Mouse (Mus musculus): ENCODE data around the gene Tcf25.
"Not testable (repeated sequence)": the region's sequence is repeated elsewhere in the genome, so short reads cannot be mapped to it uniquely, and the experiment has no call there.

The Tcf25 gene

GRCm38 (mm10) chr8:123411246-123411645 lies 37.7 kb downstream of the Tcf25 start, which contains the start of gene Tubb3:
TSS of gene Tubb3 (plus strand) at chr8:123411424.
- peak; percentile 90 for DNase-seq (ENCODE audit: low spot score)

GRCm38 (mm10) chr8:123411781-123412327 lies 38.3 kb downstream of the Tcf25 start:
- no peak for DNase-seq (ENCODE audit: low spot score)

- DNase-seq (ENCODE audit: low spot score), result peak; percentile 82
Measured at GRCm38 (mm10) chr8:123412560-123413170, 39.1 kb downstream of the Tcf25 start.

- DNase-seq (ENCODE audit: low spot score), result peak; percentile 56
Measured at GRCm38 (mm10) chr8:123414255-123414654, 40.7 kb downstream of the Tcf25 start.

- DNase-seq (ENCODE audit: low spot score), result not testable (repeated sequence)
Measured at GRCm38 (mm10) chr8:123414997-123415696, 41.6 kb downstream of the Tcf25 start.

- peak; percentile 55 for DNase-seq (ENCODE audit: low spot score)
Measured at GRCm38 (mm10) chr8:123415967-123416943, 42.7 kb downstream of the Tcf25 start.

- no peak for DNase-seq (ENCODE audit: low spot score)
Measured at GRCm38 (mm10) chr8:123416944-123417555, 43.5 kb downstream of the Tcf25 start.

GRCm38 (mm10) chr8:123419711-123420110 lies 46.2 kb downstream of the Tcf25 start:
- no peak for DNase-seq (ENCODE audit: low spot score)

GRCm38 (mm10) chr8:123420525-123421281 lies 47.1 kb downstream of the Tcf25 start:
- no peak for DNase-seq (ENCODE audit: low spot score)

GRCm38 (mm10) chr8:123421325-123421724 lies 47.8 kb downstream of the Tcf25 start:
- DNase-seq (ENCODE audit: low spot score), result no peak

- DNase-seq (ENCODE audit: low spot score), result peak; percentile 95
Measured at GRCm38 (mm10) chr8:123422056-123422780, 48.7 kb downstream of the Tcf25 start.

GRCm38 (mm10) chr8:123422781-123423159 lies 49.2 kb downstream of the Tcf25 start:
- no peak for DNase-seq (ENCODE audit: low spot score)

GRCm38 (mm10) chr8:123423441-123423840 lies 49.9 kb downstream of the Tcf25 start, which contains the start of gene Def8:
TSS of gene Def8 (plus strand) at chr8:123423527.
- DNase-seq (ENCODE audit: low spot score), result no peak

GRCm38 (mm10) chr8:123426511-123427509 lies 53.3 kb downstream of the Tcf25 start:
- no peak for DNase-seq (ENCODE audit: low spot score)

- no peak for DNase-seq (ENCODE audit: low spot score)
Measured at GRCm38 (mm10) chr8:123427639-123428275, 54.2 kb downstream of the Tcf25 start.

GRCm38 (mm10) chr8:123428343-123428893 lies 54.9 kb downstream of the Tcf25 start:
- DNase-seq (ENCODE audit: low spot score), result no peak

- DNase-seq (ENCODE audit: low spot score), result no peak
Measured at GRCm38 (mm10) chr8:123428939-123429721, 55.6 kb downstream of the Tcf25 start.
